Mouse (Mus musculus) C2C12 (cell line): ENCODE measurements around the gene Nalcn. TPM values are rescaled to one million over a fixed set of nuclear protein-coding genes. Genes with fewer than 3 reads are reported as not detected.

Experiments
- H3K27me3 ChIP-seq: one replicate; pipeline ENCODE4 v1.6.1; 2011; ENCODE audit not compliant: control insufficient read depth, insufficient read depth, insufficient read length
- H3K36me3 ChIP-seq: one replicate; pipeline ENCODE4 v1.6.1; 2011; ENCODE audit not compliant: control insufficient read depth, insufficient read depth
- H3K4me3 ChIP-seq: one replicate; pipeline ENCODE4 v1.5.1; 2011; ENCODE audit warnings: mild to moderate bottlenecking, control low read depth; ENCODE audit not compliant: poor library complexity, insufficient read depth, severe bottlenecking
- H3K79me2 ChIP-seq: one replicate; pipeline ENCODE4 v1.6.1; 2011; ENCODE audit not compliant: control insufficient read depth, insufficient read depth
- H3K79me3 ChIP-seq: one replicate; pipeline ENCODE4 v1.6.1; 2011; ENCODE audit warnings: low read depth, control low read depth
- H3ac ChIP-seq: one replicate; pipeline ENCODE3; 2011; ENCODE audit warnings: low read depth; ENCODE audit not compliant: control insufficient read depth, insufficient read length
- CEBPB ChIP-seq: IDR thresholded peaks from one replicate; pipeline ENCODE4 v1.6.1; 2011; ENCODE audit warnings: low read depth, mild to moderate bottlenecking, control low read depth, moderate library complexity
- CTCF ChIP-seq: IDR thresholded peaks from one replicate; pipeline ENCODE4 v1.5.1; 2011; ENCODE audit not compliant: control insufficient read depth, insufficient read depth, insufficient read length
- FOSL1 ChIP-seq: IDR thresholded peaks from one replicate; pipeline ENCODE4 v1.8.0; 2011; ENCODE audit warnings: mild to moderate bottlenecking, low read length; ENCODE audit not compliant: poor library complexity, insufficient read depth, severe bottlenecking
- MAX ChIP-seq: IDR thresholded peaks from one replicate; pipeline ENCODE4 v1.6.1; 2011; ENCODE audit warnings: mild to moderate bottlenecking, control low read depth
- MYOD1 ChIP-seq: IDR thresholded peaks from one replicate; pipeline ENCODE4 v1.6.1; 2011; ENCODE audit warnings: low read depth; ENCODE audit not compliant: control insufficient read depth, insufficient read length
- MYOG ChIP-seq: IDR thresholded peaks from one replicate; pipeline ENCODE4 v1.6.1; 2011; ENCODE audit not compliant: control insufficient read depth, insufficient read length; ENCODE audit errors: extremely low read depth
- USF1 ChIP-seq: IDR thresholded peaks from one replicate; pipeline ENCODE4 v1.6.1; 2011; ENCODE audit warnings: low read depth, mild to moderate bottlenecking, control low read depth, moderate library complexity
- polyA plus RNA-seq: library from polyadenylated mRNA; unstranded; fragments of >200 nt; fragmentation: generic; extraction: Trizol; gene quantifications from one replicate; pipeline ENCODE4 v1.2.1, GENCODE M21; 2012; ENCODE audit warnings: missing spikeins

Nalcn gene
- polyA plus RNA-seq, 1 experiment: not detected

DNA sequence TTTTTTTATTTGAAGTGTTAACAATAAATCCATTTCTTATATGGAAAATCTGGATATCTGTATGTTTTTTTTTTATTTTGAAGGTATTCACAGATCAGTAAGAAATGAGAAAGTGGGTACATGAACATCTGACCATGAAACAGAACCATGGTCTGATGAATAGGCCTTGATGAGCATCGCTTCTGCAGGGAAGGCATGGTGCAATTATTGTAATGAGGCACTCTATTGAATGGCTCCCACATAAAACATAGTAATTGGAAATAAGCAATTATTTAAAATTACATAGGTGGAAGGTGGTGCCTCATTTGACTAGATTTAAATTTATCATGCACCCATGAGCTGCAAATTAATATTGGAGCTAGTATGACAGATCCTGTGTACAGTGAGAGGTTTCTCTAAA, 267.3 kb downstream of the Nalcn start:
- Histone ChIP-seq H3ac (no peak overlapping the region), H3K79me2 (no peaks in the 10 kb centered on the region), H3K36me3 (no peaks in the 10 kb centered on the region), H3K4me3 (no peak overlapping the region), H3K27me3 (no peaks in the 10 kb centered on the region), H3K79me3 (no peaks in the 10 kb centered on the region)
- no peak for TF ChIP-seq CTCF
- no peak for TF ChIP-seq CEBPB
- TF ChIP-seq MAX: no peak
- TF ChIP-seq FOSL1: no peak
- no peak for TF ChIP-seq USF1
- TF ChIP-seq MYOD1: no peak
- no peak for TF ChIP-seq MYOG

DNA sequence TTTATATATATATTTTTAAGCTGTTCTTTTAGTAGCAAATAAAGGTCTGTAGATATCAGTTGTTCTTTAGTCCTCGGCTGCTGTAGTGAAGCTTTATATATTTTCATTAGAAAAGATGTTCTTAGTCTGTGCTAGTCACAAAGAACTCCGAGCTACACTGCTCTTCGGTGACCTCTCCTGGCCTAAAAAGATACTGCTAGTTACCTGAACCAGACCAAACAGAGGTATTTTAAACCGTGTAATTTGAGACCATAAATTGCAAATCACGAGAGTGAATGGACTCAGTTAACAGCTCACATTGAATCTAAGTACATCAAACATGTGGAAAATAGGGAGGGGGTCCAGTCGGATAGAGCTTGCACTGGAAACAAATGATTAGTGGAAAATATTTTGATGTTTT, 274.0 kb downstream of the Nalcn start:
- H3ac ChIP-seq: no peak overlapping the region
- H3K36me3 ChIP-seq: no peaks in the 10 kb centered on the region
- H3K79me3 ChIP-seq: no peaks in the 10 kb centered on the region
- no peaks in the 10 kb centered on the region for H3K79me2 ChIP-seq
- TF ChIP-seq MYOD1: no peak
- TF ChIP-seq MYOG: no peak
- no peak for TF ChIP-seq USF1
- TF ChIP-seq FOSL1: no peak
- TF ChIP-seq CEBPB: no peak
- TF ChIP-seq CTCF: no peak
- TF ChIP-seq MAX: no peak
- no peak overlapping the region for H3K4me3 ChIP-seq
- no peaks in the 10 kb centered on the region for H3K27me3 ChIP-seq

DNA sequence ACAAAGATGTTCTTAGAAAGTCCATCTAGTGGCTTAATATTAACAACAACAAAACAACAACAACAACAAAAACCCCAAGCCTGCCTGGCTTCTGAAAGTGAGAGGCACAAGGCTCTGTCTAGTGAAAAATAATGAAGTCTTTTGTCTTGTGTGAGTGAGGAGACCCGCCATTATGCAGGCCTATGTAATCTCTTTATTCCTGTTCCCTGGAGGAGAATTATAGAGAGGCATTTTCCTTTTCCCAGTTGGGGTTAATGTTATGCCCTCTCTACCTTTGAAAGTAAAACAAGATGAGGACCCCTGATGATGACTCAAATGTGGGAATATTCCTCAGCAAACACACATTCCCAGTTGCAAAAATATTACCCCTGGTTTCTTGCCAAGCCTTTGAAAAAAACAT, 295.1 kb downstream of the Nalcn start:
- H3ac ChIP-seq: no peak overlapping the region
- no peak overlapping the region for H3K4me3 ChIP-seq
- TF ChIP-seq CTCF (no peak), FOSL1 (no peak), MAX (no peak), CEBPB (no peak), USF1 (no peak), MYOG (no peak), MYOD1 (no peak)
- H3K27me3 ChIP-seq: no peaks in the 10 kb centered on the region
- H3K79me3 ChIP-seq: no peaks in the 10 kb centered on the region
- H3K79me2 ChIP-seq: no peaks in the 10 kb centered on the region
- no peaks in the 10 kb centered on the region for H3K36me3 ChIP-seq

DNA sequence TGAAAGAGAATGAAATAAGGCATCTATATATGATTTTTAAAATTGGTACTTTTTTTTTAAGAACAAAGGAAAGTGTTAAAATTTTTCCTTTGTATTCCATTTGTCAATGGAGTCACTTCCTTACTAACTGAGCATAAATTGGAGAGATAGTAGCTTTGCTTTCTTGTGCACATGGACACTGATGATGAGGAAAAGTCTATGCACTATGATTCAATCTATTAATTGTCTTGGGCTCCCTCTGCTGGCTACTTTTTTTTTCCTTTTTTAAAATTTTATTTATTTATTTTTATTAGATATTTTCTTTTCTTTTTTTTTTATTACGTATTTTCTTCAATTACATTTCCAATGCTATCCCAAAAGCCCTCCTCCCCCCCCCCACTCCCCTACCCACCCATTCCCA, 312.6 kb downstream of the Nalcn start:
- TF ChIP-seq MAX: no peak
- no peak for TF ChIP-seq CTCF
- no peak for TF ChIP-seq MYOD1
- TF ChIP-seq MYOG: no peak
- TF ChIP-seq FOSL1: no peak
- no peak overlapping the region for H3ac ChIP-seq

DNA sequence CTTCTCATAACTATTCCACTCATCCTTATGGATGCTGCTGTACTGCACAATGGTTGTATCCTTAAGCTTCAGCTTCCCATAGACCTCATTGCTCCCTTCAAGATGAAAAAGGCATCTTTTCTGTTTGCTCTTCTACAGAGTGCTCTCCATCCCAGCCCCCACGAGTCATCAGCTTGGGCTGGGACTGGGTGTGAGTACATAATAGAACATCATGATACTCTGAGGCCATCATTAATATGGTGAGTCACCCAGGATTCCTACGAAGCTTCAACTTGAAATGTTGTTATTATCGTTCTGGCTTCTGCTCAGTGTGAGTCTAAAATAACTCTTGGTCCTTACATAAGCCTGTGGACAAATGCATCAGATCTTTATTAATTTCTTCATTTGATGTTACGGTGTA, 314.6 kb downstream of the Nalcn start:
- Histone ChIP-seq H3K79me3 (no peaks in the 10 kb centered on the region), H3K36me3 (no peaks in the 10 kb centered on the region), H3K4me3 (no peak overlapping the region), H3K79me2 (no peaks in the 10 kb centered on the region), H3K27me3 (no peaks in the 10 kb centered on the region), H3ac (no peak overlapping the region)
- TF ChIP-seq MAX (no peak), MYOD1 (no peak), FOSL1 (no peak), CTCF (no peak), MYOG (no peak), CEBPB (no peak), USF1 (no peak)

More for the DNA sequence above, 312.6 kb downstream of the Nalcn start:
- no peak overlapping the region for H3K4me3 ChIP-seq
- no peaks in the 10 kb centered on the region for H3K36me3 ChIP-seq
- H3K79me3 ChIP-seq: no peaks in the 10 kb centered on the region
- H3K79me2 ChIP-seq: no peaks in the 10 kb centered on the region
- no peaks in the 10 kb centered on the region for H3K27me3 ChIP-seq

DNA sequence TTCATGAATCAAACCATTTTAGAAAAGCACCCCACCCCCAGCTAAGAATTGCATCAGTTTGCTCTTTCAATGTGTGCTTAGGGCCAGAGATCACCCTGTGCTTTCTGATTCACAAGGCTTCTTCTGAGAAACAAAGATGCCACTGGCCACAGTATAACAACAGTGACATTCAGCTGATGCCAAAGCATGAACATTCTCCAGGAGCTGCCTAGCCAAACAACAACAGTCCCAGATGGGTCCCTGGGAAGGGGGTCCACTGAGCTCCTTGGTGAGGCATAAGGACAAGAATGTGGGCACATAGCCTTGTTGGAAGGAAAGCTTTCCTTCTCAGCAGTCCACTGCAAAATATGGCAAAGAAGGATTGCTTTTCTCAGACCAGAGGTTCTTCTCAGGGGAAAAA, 330.9 kb downstream of the Nalcn start:
- Histone ChIP-seq H3K27me3 (no peaks in the 10 kb centered on the region), H3K4me3 (no peak overlapping the region), H3K79me2 (no peaks in the 10 kb centered on the region), H3K79me3 (no peaks in the 10 kb centered on the region), H3ac (no peak overlapping the region), H3K36me3 (no peaks in the 10 kb centered on the region)
- TF ChIP-seq MYOD1 (no peak), MAX (no peak), FOSL1 (no peak), USF1 (no peak), MYOG (no peak), CEBPB (no peak), CTCF (no peak)
